Mouse (Mus musculus) 3T3-L1 (cell line): ENCODE results near the gene Tfec.

ENCODE experiments used
- DNase-seq: peaks from one replicate; pipeline ENCODE4 v3.0.0-alpha.2; 2015; ENCODE audit warnings: low read depth, low spot score

The Tfec gene

DNA sequence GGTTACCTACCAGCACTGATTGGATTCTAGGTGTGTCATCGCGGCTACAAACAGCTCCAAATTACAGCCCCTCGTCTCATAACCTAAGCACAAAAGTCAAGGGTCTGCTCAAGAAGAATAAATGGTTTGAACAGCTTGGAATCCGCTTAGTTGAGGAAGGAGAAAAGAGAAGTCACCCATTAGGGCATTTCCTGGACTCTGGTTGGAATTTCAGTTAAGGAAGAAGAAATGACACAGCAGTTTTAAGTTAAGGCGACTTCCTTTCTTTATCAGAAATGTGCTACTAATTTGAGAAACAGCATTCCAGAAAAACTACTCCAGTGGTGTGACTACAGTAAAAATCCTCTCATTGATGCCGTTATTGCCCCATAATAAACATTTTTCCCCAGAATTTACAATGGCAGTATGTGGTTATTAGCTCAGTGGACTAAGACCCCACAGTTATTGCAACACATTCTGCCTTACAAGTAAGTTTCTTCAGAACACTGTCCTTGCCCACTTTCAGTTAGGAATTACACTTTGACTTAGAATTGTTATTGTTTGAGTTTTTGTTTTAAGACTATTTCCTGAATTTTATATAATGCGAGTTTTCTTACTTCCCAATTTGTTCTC, at the start of gene Tfec:
Gene Tfec, minus strand, starts transcription at position 191 of the 612 bp plus-strand sequence.
- no peak for DNase-seq

DNA sequence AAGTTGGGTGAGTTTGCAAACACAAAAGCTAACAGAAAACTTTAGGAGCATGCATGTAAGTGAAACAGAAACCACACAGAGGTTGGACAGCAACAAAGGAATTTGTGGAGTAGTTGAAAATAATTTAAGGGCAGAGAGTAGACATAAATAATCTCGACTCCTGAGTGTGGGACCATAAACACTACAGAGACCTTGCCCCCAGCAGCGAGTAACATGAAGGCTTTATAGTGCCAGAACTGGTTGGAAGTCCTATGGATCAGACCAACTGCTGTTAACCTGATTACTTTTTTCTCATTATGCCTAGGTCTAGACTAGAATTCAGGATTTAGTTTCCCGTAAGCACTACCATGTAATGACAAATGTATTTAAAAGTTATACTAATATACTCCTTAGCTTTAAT, 49.6 kb upstream of the Tfec start:
- no peak for DNase-seq

DNA sequence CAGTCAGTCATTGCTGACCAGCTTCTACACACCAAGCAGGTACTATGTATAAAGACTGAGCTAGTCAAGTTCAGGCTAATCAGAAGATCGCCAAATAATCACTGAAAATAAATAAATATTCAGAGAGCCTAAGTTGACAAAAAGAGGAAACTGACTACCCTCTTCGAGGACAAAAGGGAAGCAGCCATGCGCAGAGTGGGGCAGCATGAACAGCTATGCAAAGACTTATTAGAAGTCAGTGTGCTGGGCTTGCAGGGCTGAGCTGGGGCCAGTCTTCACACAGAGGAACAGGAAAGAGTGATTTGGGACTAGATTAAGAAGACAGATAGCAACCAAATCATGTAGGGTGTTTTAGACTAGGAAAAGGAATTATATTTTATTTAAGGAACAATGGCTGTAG, 45.3 kb upstream of the Tfec start:
- no peak for DNase-seq

GRCm38 (mm10) chr6:16942433-16942832, 44.2 kb upstream of the Tfec start:
- DNase-seq = no peak

DNA sequence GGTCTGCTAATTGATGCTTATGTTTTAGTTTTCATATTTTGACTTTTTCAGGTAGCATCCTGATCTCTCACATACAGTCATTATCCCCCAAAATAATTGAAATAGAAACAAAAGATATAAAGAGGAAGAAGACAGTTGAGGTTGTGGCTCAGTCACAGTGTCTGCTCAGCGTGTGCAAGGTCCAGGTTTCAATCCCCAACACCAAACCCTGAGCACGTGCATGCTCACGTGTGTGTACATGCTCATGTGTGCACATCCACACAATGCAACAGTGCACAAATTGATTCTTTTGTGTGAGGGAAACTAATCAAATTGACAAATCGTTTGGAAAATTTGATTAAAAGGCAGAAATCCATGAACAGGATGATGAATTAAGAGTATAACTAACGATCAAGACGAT, 32.8 kb upstream of the Tfec start:
- no peak for DNase-seq

- peak; percentile 12 for DNase-seq
Observed at GRCm38 (mm10) chr6:16920111-16920656, 21.9 kb upstream of the Tfec start.

- DNase-seq = peak; percentile 74
Observed at GRCm38 (mm10) chr6:16891819-16892218, 6.4 kb downstream of the Tfec start.

GRCm38 (mm10) chr6:16883537-16884307, 14.5 kb downstream of the Tfec start:
- no peak for DNase-seq

DNA sequence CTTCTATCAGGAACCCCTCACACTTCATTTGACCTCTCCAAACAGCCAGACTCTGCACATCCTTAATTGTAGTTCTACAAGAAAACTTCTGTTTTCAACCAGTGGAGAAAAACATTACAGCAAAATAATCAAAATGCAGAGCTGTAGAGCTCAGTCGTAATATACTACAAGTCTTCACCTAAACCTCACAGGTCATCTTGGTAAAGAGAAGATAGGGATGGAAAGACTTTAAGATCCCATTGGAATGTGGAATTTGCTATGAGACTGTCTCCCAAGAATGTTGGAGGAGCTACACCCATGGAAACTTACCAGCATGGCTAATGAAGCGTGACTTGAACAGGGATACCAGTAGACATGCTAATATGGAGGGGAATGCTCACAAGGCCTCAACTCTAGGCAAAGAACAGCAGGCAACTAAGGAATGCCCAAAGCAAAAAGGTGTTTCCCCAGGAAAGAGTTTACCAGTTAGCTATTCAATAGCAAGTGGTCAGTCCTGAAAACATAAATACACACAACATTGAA, 24.2 kb downstream of the Tfec start:
- peak; percentile 68 for DNase-seq

DNA sequence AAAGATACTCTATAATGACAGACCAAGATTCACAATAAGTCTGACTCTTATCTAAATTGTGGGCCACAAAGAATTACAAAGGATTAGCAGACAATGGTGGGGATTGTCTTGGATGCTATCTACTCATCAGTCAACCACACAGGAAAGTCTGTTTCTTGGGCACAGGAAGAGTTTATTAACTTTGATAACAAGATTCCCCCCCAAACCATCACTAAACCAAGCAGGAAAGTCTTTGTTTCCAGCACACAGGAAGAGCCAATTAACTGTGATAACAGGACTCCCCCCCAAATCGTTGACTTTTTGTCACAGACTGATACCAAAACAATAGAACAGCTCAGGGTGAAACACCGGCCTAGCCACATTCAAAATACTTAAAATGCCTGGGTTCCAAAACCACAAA, 28.2 kb downstream of the Tfec start:
- DNase-seq = no peak

DNA sequence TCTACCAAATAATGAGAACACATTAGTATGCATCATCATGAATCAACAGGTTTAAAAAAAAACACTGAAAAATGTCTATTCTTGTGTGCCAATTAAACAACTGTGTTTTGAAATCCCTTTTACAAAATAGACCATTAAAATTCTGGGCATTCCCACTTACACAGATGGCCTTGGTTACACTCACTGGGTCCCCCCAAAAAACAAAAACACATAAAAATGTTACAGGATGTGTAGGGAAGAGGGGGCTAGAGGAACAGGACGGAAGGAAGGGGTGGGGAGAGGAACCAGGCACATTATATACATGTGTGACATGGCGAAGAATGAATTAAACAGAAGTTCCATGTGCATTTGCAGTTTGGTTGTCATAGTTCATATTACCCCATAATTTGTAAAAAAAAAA, 29.9 kb downstream of the Tfec start:
- no peak for DNase-seq

DNA sequence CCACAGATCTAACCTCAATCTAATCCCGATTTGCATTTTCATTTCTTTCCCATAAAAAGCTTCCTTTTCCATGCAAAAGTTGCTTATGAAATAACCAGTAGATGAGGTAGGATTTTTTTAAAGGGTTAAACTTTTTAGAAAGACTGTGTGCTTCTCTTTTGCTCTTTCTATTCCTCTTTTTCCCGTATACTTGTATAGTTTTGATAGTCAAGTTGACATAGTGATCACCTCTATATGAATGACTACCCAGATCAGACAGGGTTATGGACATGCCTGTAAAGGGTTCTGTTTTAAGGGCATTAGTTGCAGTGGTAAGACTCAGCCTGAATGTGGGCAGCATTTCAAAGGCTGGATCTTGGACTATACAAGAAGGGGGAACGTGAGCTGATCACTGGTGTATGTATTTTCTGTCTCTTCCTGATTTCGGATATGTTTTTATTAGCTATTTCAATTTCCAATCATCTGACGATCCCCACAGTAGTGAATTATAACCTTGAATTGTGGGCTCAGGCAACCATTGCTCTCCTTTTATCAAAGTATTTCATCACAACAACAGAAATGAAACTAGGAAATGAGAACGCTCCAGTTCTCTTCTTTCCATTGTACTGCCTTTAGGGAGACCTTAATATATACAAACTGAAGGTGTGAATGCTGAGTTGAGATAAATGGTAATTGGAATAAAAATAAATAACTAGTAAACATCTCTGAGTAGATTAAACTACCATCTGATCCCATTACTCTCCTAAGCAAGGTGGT, 35.3 kb downstream of the Tfec start:
- no peak for DNase-seq

DNA sequence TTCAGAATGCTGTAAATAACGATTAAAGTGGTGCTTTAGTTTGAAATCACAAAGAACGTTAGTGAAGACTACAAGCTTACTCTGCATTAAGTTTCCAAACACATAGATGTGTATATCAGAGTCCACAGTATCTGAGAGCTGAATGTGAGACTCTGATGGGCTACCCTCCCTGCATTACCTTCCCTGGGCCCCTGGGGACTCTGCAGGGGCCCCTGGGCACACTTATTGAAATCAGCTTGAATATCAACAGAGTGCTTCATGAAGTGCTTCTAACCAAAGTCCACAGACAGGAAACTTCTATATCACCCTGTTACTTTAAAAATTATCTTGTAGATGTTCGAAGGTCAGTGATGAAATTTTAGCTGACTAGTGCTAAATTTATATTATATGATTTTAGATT, 36.2 kb downstream of the Tfec start:
- no peak for DNase-seq

- no peak for DNase-seq
Observed at GRCm38 (mm10) chr6:16855879-16856545, 42.2 kb downstream of the Tfec start.

DNA sequence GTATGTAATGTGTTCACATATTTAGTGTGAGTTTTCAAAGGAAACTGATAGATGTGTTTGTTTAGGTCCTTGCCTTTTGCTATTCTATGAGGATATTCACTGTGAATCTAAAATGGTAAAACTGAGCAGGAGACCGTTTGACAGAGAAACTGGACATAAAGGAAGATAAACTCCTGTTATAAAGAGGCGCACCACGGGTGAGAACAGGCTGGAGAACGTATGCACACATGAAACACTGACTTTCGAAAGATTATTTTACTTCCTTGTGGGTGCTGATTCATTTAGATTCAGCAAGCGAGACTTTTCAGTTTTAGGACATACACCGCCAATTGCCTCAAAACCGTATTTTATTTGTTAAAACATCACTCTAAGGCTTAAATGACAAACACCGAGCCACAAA, 43.3 kb downstream of the Tfec start:
- DNase-seq = no peak

- DNase-seq = no peak
Observed at GRCm38 (mm10) chr6:16846521-16846920, 51.7 kb downstream of the Tfec start.

DNA sequence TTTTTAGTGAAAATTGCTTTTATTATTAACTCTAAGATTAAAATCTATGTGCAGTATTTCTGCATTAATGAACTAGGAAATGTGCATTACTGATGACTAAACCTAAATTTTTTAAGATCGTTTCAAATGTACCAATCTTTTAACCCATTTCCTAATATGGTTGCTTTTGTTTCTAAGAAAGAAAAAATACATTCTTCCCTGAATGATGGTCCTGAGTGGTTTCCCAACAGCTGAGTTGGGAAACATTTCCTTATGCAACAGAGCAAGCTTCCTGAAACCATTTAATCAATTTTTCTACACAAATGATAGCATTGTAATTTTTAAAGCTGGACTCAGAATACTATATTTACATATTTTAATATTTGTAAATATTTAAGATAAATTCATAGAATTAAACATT, 62.6 kb downstream of the Tfec start:
- no peak for DNase-seq

DNA sequence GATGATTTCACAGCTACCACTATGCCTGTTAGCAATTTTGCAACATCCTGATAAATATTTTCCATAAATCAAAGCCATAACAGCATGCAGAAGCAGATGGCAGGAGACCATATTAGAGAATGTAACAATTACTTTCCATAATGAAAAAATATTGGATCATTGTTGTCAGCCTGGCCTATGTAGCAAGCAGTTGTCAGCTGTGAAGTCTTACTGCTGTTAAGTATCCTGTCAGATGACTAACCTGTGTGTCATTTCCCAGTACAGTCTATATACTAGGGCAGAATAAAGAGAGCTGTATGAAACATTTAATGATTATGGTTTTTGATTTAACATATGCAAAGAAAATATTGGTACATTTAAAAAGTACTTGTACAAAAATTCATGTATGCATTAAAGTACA, 69.9 kb downstream of the Tfec start:
- DNase-seq = peak; percentile 6

- DNase-seq = no peak
Observed at GRCm38 (mm10) chr6:16821985-16822384, 76.3 kb downstream of the Tfec start.

DNA sequence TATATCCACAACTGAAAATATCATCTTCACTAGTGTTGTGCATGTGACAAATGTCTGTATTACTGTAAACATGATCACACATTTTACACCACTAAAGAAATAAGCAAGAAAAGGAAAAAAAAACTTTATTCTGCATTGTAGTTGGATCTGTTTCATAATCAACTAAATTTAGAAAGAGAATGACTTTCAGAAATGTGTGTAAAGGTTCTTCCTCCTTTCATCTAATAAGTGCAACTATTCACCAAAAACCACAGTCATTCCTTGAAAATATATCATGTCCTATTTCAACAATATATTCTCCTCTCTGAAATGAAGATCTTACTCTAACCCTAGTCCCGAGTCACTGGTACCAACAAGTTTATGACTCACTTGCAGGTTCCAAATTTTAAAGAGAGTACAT, 91.9 kb downstream of the Tfec start:
- no peak for DNase-seq

GRCm38 (mm10) chr6:16797669-16798068, 100.6 kb downstream of the Tfec start:
- peak; percentile 55 for DNase-seq

DNA sequence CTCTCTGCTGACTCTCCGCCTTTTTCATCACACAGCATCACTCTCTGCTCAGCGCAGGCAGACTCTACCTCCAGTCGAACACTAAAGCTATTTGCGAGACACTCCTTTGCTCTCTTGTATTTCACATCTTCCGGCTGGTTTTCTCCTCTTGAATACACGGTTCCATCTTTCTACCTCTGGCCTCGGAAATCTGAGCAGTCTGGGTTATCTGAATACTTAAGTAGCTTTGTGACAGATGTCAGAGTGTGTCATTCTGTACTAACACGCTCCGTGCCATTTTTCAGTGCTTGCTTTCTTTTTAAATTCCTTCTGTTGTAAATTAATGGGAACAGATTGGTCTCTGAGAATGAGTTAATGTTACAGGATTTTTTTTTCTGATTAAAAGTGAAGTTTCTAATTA, 101.3 kb downstream of the Tfec start:
- DNase-seq = no peak
